Mouse (Mus musculus) urinary bladder, postnatal 4 days (tissue): ENCODE measurements around the gene Fcgr4.
"Not testable (repeated sequence)": the region's sequence is repeated elsewhere in the genome, so short reads cannot be mapped to it uniquely, and the experiment has no call there.

Experiments used
- DNase-seq, 2 experiments: peaks; one replicate each; pipeline ENCODE4 v3.0.0; 2021 to 2022; ENCODE audit warnings: low spot score in 2 of 2

The Fcgr4 gene

DNA sequence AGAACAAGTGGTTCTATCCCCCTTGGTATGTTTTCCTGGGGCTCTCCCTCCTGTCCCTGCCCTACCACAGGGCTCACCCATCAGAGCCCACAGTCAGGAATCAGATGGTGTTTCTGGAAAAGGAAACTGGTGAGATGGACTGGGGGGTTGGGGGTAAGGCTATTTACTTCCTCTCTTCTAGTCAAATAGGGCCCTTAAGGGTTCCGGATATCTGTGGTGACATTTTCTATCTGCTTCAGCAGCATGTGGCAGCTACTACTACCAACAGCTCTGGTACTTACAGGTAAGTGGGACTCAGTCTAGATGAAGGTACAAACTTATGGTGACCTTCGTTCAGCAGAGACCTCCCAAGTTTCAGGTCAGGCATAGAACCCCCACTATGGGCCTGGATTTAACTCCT lies at the start of gene Fcgr4:
Gene Fcgr4, plus strand, starts transcription at position 184 of the 400 bp plus-strand sequence.
- DNase-seq: no peak

DNA sequence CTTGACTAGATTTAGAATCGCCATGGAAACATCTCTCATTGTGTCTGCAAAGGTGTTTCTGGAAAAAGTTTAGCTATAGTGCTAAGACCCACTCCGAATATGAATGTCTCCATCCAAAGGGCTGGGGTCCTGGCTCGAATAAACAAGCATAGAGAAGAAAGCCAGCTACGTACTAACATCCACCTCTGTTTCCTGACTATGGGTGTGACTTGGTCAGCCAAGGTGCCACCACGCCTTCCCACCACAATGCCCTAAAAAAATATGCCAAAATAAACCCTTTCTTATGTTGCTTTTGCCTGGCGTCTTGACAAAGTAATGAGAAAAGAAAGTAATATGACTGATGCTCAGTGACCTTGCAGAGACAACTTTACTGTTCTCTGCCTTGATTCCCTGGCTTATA lies 46.2 kb upstream of the Fcgr4 start:
- no peak for DNase-seq

DNA sequence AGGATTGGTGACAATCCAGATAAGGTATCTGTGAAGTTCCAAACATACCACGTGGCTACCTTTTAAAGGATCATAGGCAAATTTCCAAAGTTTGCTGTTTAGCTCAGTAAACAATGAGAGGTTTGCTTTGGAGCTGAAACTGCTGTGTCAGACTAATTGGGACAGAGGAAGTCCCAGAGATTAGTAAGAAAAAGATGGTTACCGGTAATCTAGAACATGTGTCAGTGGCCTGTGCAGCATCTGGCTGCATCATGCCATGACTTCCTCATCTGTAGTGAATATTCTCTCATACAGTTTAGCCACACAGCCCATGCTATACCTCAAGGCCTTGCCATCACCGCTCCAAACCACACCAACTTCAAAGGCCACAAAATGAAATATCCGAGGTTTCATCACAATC lies 45.8 kb upstream of the Fcgr4 start:
- DNase-seq: no peak

DNA sequence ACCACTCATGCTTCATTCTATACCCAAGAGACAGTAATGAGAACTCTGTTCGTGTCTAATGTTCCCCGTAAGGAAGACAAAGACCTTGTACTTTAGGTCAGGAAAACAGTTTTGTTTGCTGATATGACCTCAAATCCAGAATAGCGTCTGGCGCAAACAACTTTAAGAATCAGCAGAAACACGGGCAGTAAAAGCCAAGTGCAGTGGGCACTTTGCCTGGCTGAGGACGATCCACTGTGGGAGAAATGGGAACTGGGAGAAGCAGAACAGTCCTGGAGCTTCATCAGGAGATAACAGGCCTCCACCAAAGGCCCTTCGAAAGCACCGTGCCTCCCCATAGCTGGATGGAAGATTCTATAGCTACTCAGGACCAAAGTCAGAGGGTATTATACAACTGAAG lies 44.5 kb upstream of the Fcgr4 start:
- no peak for DNase-seq

DNA sequence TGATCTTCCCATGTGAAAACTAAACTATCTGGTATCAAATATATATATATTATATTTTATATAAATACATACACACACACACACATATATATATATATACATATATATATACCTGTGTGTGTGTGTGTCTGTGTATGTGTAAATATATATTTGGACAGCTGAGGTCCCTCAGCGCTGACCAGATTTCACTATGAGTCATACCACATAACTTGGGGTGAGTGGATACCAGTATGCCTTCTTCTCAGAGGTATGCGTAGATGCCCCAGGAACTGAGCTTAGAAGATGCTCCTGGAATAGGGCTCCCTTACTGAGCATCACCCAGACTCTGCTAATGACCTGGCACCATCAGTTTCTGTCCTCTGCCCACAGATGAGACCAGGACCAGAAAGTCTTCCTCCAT lies 44.0 kb upstream of the Fcgr4 start:
- no peak for DNase-seq

DNA sequence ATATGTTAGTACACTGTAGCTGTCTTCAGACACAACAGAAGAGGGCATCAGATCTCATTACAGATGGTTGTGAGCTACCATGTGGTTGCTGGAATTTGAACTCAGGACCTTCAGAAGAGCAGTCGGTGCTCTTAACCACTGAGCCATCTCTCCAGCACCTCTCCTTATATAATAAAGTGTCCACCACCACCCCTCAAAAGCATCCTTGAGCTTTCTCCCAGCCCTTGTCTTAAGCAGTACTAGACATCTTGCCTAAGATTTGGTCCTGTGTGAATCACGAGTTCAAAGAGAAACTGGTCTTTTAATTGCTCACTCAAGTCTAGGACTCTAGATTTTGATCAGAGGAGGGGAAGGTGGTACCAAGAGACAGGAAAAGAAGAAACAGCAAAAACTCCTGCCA lies 43.4 kb upstream of the Fcgr4 start:
- DNase-seq: not testable (repeated sequence)

DNA sequence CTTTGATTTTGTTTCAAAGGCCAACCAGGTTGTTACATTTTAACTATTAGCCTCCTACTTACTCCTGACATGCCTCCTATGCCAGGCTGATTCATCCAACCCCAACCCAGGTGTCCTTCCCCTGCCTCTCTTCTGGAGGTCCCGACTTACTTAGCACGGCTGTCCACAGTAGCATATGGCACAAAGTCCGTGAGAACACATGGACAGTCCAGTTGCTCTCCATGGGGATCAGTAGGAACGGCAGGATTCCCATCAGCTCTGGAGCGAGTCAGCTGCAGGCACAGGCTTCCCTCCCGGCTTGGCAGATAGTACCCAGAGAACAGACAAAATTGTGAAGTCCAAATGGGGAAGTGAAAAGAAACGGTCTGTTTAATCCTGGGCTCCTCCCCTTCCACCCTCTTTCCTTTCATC lies 43.0 kb upstream of the Fcgr4 start:
- DNase-seq: no peak

DNA sequence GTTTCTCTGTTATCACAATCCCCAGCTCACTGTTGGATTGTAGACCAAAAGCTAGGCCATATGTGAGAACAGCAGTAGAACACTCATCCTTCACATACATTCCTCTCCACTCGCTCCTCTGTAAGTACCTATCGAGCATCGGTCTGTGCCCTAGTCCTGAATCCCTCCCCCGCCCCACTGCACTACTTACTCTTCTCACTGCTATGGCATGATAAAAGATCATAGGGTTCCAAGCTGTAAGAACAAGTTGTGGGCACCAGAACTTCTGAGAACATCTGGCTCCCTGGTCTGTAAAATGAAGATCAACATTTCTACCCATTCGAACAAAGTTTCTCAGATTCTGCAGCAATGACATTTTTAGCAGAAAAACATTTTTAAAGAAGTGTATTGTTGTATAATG lies 42.3 kb upstream of the Fcgr4 start, which contains the start of gene Fcgr2b:
Gene Fcgr2b, minus strand, starts transcription at position 101 of the 400 bp plus-strand sequence.
- DNase-seq: no peak

DNA sequence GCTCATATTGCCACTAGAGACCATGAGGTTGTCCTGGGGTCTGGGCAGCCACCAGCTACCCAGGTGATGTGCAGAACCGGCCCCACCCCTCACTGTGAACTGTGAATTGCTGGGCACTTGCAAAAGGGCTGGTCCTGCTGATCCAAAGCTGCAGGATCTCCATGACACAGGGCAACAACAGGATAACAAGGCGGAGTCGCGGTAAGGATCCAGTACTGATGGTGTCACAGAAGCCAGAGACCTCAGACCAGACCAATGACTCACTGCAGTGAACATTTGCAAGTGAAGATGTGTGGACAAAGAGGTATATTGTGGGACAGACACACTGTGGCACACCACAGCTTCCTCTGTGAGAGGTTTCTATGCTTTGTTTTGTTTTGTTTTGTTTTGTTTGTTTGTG lies 40.1 kb upstream of the Fcgr4 start:
- no peak for DNase-seq

DNA sequence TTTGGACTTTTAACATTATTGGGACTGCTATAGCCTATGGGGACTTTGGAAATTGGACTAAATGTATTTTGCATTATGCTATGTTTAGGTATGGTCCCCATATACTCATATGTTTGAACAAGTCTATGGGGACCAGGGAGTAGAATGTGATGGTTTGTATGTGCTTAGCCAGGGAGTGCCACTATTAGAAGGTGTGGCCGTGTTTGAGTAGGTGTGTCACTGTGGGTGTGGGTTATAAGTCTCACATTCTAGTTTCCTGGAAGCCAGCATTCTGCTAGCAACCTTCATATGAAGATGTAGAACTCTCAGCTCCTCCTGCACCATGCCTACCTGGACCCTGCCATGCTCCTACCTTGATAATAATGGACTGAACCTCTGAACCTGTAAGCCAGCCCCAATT lies 37.0 kb upstream of the Fcgr4 start:
- DNase-seq: not testable (repeated sequence)

DNA sequence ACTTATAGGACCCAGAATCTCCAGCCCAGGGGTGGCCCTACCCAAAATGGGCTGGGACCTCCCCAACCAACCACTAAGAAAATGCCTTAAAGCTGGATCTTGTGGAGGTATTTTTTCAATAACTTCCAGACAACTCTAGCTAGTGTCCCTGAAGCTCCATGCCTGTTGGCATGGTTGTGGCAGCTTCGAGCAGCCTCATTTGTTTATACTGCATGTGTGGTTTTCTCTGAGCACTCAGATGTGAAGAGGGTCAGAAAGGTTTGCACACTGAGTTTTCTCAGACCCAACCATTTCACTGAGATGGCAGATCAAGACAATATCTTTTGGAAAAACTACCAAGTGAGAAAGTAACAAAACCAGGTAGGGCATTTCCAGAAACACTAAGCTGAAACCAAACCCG lies 36.4 kb upstream of the Fcgr4 start:
- no peak for DNase-seq

DNA sequence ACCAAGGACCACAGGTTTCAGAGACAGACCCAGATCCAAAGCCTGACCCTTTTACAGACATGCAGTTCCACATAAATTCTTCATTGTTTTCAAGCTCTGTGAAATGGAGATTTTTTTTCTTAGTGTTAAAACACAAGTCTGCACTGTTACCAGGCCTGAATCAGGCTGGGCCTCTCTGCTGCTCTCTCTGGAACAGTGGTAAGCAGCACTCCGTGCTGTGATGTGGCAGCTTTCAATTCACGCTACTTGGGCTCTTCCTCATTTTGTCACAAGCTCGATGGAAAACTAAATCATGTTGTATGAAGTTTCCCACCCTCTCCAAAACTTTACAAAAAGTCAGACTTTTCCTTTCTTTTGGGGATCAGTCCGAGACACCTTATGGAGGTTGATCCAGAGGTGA lies 35.7 kb upstream of the Fcgr4 start:
- no peak for DNase-seq

DNA sequence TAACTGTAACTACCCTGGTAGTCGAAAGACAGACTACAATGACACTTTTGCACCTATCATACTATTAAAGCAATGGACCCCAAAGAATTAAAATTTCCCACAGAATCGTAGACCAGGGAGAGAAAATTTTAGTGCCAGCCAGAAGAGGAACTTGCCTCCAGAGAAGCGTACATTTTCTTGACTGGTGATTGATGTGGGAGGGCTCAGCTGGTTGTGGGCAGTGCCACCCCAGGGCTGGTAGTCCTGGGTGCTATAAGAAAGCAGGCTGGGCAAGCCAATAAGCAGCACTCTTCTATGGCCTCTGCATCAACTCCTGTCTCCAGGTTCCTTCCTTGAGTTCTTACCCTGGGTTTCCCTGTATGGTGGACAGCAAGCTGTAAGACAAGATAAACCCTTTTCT lies 33.6 kb upstream of the Fcgr4 start:
- no peak for DNase-seq

DNA sequence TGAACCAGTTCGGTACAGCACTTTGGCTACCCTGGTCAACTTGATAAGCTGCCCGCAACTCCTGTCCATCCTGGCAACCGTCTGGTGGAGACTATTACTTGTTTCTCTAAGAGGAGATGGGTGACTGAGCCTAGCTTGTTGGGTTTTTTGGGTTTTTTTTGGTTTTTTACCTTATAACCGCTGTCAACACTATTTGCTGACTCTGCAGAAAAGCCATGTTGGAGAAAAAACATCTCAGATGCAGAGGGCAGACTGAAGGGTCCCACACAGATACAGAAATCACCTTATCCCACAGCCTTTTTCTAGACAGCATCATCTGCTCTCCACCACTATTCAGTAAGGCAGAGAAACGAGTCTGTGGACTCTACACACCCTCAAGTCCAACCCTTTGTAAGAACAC lies 32.9 kb upstream of the Fcgr4 start:
- DNase-seq: no peak

DNA sequence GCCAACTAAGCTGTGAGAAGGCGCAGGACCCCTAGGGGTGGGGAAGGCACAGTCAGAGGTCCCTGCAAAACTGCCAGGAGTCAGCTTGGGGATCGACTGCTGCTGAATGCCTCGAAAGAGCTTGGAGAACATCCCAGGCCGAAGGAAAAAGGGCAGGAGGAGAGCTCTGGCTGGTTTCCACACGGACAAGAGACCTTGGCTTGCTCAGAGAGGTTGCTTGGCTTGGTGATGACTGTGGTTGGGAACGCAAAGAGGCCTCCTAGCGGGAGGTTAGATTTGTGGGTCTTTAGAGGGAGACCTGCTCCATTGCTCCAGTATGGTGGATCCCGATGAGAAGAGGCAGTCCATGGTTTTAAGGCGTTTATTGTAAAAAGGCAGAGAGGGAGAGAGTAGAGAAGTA lies 29.1 kb upstream of the Fcgr4 start:
- DNase-seq: no peak

DNA sequence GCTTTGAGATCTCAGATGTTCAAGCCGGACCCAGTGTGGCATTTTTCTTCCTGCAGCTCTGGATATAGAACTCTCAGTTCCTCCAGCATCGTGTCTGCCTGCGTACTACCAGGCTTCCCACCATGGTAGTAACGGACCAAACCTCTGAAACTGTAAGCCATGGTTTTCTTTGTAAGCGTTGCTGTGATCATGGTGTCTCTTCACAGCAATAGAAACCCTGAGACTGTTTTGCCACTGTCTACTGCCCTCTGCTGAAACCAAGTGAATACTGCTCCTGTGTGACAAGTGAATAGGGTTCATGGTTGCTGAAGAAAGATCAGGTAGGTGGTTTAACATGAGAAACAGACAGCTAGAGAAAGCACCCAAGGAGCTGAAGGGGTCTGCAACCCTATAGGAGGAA lies 26.2 kb upstream of the Fcgr4 start:
- no peak for DNase-seq

DNA sequence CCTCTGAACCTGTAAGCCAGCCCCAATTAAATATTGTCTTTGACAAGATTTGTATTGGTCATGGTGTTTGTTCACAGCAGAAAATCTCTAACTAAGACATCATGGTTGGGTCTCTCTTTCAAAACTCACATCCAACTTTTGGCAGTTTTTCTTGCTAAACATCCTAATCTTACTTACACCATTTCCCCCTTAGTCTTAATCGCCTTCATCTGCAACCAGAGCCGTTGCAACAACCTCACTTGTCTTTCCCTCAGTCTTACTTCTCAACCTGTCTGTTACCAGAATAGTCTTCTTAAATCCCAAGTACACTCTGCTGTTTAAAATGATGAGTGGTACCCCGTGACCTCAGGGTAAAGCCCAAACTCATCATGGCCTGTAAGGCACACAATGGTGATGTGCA lies 22.7 kb upstream of the Fcgr4 start:
- DNase-seq: no peak

DNA sequence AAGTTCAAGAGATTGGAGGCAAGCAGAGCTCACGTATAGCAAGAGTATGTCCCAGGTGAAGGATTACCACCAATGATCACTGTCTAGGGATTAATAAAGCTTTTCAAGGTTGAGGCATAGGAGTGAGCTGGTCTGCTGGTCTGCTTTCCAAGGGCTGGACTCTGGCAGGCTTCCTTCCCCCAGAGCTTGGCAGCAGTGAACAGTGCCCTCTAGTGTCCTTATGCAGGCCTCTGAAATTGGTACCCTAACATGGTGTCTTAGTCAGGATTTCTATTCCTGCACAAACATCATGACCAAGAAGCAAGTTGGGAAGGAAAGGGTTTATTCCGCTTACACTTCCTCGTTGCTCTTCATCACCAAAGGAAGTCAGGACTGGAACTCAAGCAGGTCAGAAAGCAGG lies 22.0 kb upstream of the Fcgr4 start:
- peak in 1 of 2 experiments; percentile 28 for DNase-seq

DNA sequence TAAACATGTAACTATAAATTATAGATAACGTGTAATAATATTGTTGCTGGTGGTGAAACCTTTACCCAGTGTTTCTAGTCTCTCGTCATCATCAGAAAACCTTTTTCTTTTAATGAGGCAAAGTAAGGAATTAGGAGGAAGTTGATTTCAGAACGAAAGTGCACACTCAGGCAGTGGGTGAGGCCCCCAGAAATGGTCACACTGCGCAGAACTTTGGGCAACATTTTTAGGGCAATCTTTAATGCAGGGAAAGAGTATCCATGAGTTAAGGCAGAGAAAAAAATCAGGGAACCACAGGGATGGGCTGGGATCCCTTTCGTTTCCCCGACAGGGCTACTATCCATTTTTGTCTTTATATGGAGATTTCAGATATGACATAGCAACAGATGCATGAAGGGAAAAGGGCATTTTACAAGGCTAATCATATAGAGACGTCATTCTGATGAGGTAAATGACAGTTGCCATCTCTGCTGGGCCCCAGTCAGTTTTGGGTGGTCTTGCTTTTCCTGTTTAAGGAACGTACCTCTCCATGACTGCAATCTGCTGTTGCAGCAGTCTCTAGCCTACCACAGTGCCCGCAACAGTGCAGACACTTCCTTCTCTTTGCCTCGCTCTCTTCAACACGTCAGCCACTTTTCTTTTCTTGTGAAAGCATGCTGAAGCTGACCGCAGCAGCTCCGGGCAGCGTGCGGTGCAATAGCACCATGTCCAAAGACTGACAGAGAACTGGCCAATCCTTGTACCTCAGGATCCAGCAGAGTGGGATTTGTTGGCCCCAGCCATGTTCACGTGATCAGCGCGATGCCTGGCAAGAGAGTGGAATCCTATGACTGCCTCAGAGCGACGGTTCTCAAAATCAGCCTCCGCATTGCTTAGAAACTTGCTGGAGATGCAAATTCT lies 20.7 kb upstream of the Fcgr4 start:
- DNase-seq: peak in 1 of 2 experiments; percentile 52

DNA sequence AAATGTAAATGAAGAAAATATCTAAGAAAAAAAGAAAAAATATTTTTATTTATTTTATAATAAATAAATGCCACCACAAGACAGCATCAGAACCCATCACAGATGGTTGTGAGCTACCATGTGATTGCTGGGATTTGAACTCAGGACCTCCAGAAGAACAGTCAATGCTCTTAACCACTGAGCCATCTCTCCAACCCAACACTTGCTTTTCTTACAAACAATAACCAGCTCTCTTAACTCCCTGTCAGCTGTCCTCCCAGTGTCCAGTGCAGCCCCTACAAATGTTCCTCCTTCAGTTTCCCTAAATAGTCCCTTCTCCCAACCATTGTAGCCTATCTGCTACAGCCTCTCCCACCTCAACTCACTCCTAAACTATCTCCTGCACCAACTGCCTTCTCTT lies 18.9 kb upstream of the Fcgr4 start:
- DNase-seq: no peak

DNA sequence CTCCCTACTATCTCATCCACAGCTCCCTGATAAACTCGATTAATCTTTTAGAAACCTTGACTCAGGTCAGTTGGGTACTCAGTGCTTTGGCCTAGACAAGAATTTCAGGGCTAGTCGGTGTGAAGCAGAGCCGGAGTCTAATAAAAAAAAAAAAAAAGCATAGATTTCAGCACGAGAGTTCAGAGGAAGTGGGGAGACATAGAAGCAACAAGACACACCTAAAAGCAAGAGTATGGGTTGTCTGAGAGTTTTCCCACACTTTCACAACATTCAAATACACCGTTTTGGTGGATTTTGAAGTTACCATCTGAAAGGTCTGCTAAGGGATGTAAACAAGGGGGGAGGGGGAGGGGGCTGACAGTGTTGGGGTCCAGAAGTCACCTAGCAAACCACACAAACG lies 13.6 kb upstream of the Fcgr4 start:
- no peak for DNase-seq

DNA sequence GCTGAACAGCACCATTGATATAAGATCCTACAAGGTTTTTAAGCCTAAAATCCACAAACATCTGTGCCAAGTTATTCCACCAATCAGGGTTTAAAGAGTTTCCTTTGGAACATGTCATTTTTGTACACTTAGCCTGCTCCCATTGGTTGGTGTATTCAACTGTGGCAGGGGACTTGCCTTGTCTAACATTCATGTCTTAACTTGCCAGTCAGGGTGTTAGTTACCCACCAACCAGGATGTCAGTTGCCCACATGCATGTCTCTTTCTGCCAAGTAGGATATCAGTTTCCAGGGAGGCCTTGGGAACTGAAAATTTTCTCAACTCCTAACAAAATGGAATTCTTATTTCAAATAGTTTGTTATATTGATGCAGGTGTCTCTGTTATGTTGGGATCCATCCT lies 13.1 kb upstream of the Fcgr4 start:
- no peak for DNase-seq

DNA sequence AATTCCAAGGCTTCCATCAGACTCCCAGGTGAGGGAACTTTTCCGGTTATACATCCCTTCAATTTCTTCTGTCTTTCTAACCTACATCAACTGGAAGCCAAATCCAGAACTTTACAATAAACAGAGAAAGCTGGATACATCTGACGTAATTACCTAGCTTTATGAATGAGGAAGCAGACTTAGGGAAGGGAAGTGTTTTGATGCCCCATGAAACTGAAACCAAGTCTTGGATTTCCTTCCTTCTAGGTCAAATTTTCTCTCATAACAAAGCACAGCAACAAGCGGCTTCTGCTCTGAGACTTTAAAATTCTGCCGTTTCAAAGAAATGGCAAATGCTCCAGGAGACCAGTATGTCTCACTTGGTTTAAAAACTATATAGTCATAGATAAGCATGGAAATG lies 12.4 kb upstream of the Fcgr4 start:
- DNase-seq: no peak

DNA sequence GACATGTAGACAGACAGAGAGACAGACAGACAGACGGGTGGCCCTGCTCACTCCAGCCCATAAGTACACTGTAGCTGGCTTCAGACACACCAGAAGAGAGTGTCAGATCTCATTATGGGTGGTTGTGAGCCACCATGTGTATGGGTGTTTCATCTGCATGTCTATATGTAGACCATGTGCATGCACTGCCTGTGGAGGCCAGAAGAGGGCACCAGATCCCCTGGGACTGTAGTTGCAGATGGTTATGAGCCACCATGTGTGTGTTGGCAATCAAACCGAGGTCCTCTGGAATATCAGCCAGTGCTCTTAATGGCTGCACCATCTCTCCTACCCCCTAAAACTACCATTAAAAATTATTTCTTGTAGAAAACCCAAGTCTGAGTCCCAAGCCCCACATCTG lies 11.8 kb upstream of the Fcgr4 start:
- DNase-seq: no peak
